Mouse (Mus musculus) kidney, adult 2 months (tissue): ENCODE data around the gene Cntnap1.

Experiments used
- CTCF ChIP-seq: fragments of 200-500 bp; conservative IDR thresholded peaks from 2 replicates; pipeline ENCODE4 v1.5.1; 2011; ENCODE audit warnings: low read depth, mild to moderate bottlenecking, control low read depth, low read length, moderate library complexity, mixed read lengths; ENCODE audit not compliant: insufficient read depth, insufficient read length
- POLR2A ChIP-seq: fragments of 200-500 bp; IDR thresholded peaks from one replicate; pipeline ENCODE4 v1.6.1; 2011; ENCODE audit warnings: low read depth, low read length, control low read depth

- TF ChIP-seq POLR2A (no peak), CTCF (no peak)
Observed at GRCm38 (mm10) chr11:101171721-101172433, 1.6 kb downstream of the Cntnap1 start.
